Mouse (Mus musculus): Measurements from ENCODE around the gene Exosc7. TPM values are rescaled to one million over a fixed set of nuclear protein-coding genes. Genes with fewer than 3 reads are reported as not detected.

The Exosc7 gene
- polyA plus RNA-seq (2014; fragmentation: Illumina TruSeq; extraction: RNeasy Lipid Tissue Mini Kit (QIAGEN cat#74804); ENCODE audit: insufficient read depth, low read depth, low replicate concordance): 75.0 TPM

GRCm38 (mm10) chr9:123112805-123113521 lies at the start of gene Exosc7, which contains the start of gene Zdhhc3:
Gene Exosc7 (plus strand): TSS chr9:123113215.
Gene Zdhhc3 (minus strand): TSS chr9:123113205.

GRCm38 (mm10) chr9:123150241-123151020 lies 37.4 kb downstream of the Exosc7 start, which contains the start of gene Clec3b:
Gene Clec3b (plus strand): TSS chr9:123150946.

Other genes with a start within 250 kb of the Exosc7 start
- gene Zfp445, start 247.2 kb upstream of the Exosc7 start, polyA plus RNA-seq (2014; fragmentation: Illumina TruSeq; extraction: RNeasy Lipid Tissue Mini Kit (QIAGEN cat#74804); ENCODE audit: insufficient read depth, low read depth, low replicate concordance): 13.7 TPM
- gene Zkscan7, start 227.5 kb upstream of the Exosc7 start, polyA plus RNA-seq (2014; fragmentation: Illumina TruSeq; extraction: RNeasy Lipid Tissue Mini Kit (QIAGEN cat#74804); ENCODE audit: insufficient read depth, low read depth, low replicate concordance): 5.1 TPM
- gene Zfp105, start 190.1 kb upstream of the Exosc7 start, polyA plus RNA-seq (2014; fragmentation: Illumina TruSeq; extraction: RNeasy Lipid Tissue Mini Kit (QIAGEN cat#74804); ENCODE audit: insufficient read depth, low read depth, low replicate concordance): 4.6 TPM
- 28.8 TPM for gene 1110059G10Rik, start 162.2 kb upstream of the Exosc7 start, polyA plus RNA-seq (2014; fragmentation: Illumina TruSeq; extraction: RNeasy Lipid Tissue Mini Kit (QIAGEN cat#74804); ENCODE audit: insufficient read depth, low read depth, low replicate concordance)
- gene Kif15, start 162.2 kb upstream of the Exosc7 start, polyA plus RNA-seq (2014; fragmentation: Illumina TruSeq; extraction: RNeasy Lipid Tissue Mini Kit (QIAGEN cat#74804); ENCODE audit: insufficient read depth, low read depth, low replicate concordance): 2.6 TPM
- 28.7 TPM for gene Tmem42, start 91.9 kb upstream of the Exosc7 start, polyA plus RNA-seq (2014; fragmentation: Illumina TruSeq; extraction: RNeasy Lipid Tissue Mini Kit (QIAGEN cat#74804); ENCODE audit: insufficient read depth, low read depth, low replicate concordance)
- 0.10 TPM for gene Tgm4, start 78.5 kb upstream of the Exosc7 start, polyA plus RNA-seq (2014; fragmentation: Illumina TruSeq; extraction: RNeasy Lipid Tissue Mini Kit (QIAGEN cat#74804); ENCODE audit: insufficient read depth, low read depth, low replicate concordance)
- 63.5 TPM for gene Zdhhc3, start within 50 bp of the Exosc7 start, polyA plus RNA-seq (2014; fragmentation: Illumina TruSeq; extraction: RNeasy Lipid Tissue Mini Kit (QIAGEN cat#74804); ENCODE audit: insufficient read depth, low read depth, low replicate concordance)
- gene Clec3b, start 37.7 kb downstream of the Exosc7 start, polyA plus RNA-seq (2014; fragmentation: Illumina TruSeq; extraction: RNeasy Lipid Tissue Mini Kit (QIAGEN cat#74804); ENCODE audit: insufficient read depth, low read depth, low replicate concordance): 182 TPM
- 6.4 TPM for gene Cdcp1, start 102.8 kb downstream of the Exosc7 start, polyA plus RNA-seq (2014; fragmentation: Illumina TruSeq; extraction: RNeasy Lipid Tissue Mini Kit (QIAGEN cat#74804); ENCODE audit: insufficient read depth, low read depth, low replicate concordance)
- gene Tmem158, start 147.5 kb downstream of the Exosc7 start, polyA plus RNA-seq (2014; fragmentation: Illumina TruSeq; extraction: RNeasy Lipid Tissue Mini Kit (QIAGEN cat#74804); ENCODE audit: insufficient read depth, low read depth, low replicate concordance): 3.8 TPM